9 mouse cellular contexts compared by ENCODE assay signal in the genomic region with DNA sequence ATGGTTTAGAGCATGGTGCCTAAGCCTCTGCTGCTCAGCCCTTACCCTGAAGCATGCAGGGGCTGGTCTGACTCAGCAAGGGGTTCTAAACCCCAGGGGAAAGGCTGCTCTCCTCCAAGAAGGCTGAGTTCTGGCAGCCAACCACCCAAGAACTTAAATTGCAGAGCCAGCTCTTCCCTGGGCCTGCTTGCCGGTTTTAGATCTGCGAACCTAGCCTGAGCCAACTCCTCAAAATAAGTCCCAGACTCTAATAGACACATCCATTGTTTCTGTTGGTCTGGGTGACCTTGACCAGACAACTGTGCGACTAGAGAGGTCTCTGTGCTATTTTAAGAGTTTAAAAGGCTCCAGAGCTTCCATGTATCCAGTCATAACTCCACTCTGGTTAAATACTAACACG. TPM values are rescaled to one million over a fixed set of nuclear protein-coding genes. Genes with fewer than 3 reads are reported as not detected.
DNase-seq lines count a peak whose midpoint lies in the region; ATAC-seq and TF ChIP-seq lines count a peak whose summit lies in the region.
"Had no signal": no experiment of that assay in that cellular context is flagged by ENCODE, and none has a peak within 500 bp of the region (broad histone marks: within the 10 kb centered on the region; RNA-seq: fewer than 3 reads in every experiment).

No protein-coding gene starts in this region.

- H3K4me2 ChIP-seq in hindbrain, postnatal 0 days (ENCODE audit: low read depth, low read length) = no peak overlapping the region
- H3K4me2 ChIP-seq in midbrain, embryonic 13.5 days (replicated peaks) = peak overlapping the region; percentile 15; the same call in 1 of the 2 replicates

- no peak for DNase-seq in hindbrain, embryonic 10.5 days (ENCODE audit: low spot score)
- DNase-seq in hindbrain, postnatal 0 days (ENCODE audit: low spot score) = no peak
- DNase-seq in NIH3T3 (ENCODE audit: low read depth) = peak; percentile 53
- no peak for DNase-seq in heart, embryonic 10.5 days (ENCODE audit: low spot score)
- no peak for DNase-seq in yolk sac, embryonic 10.5 days (ENCODE audit: low spot score)
- no peak for DNase-seq in c-Kit-positive CD71-positive TER-119-positive erythroid progenitor cells, embryonic 14.5 days (ENCODE audit: low spot score)
- DNase-seq: thymus, adult 18-20 months had no signal

- H3K9me3 ChIP-seq in hindbrain, embryonic 10.5 days = no peaks in the 10 kb centered on the region
- H3K9me3 ChIP-seq in hindbrain, postnatal 0 days (ENCODE audit: low read length) = no peaks in the 10 kb centered on the region
- no peaks in the 10 kb centered on the region for H3K9me3 ChIP-seq in heart, embryonic 10.5 days
- no peaks in the 10 kb centered on the region for H3K9me3 ChIP-seq in midbrain, embryonic 13.5 days

- peak overlapping the region; percentile 59 for H3K27ac ChIP-seq in hindbrain, embryonic 10.5 days
- H3K27ac ChIP-seq in hindbrain, postnatal 0 days = no peak overlapping the region
- peak overlapping the region; percentile 84 for H3K27ac ChIP-seq in heart, embryonic 10.5 days
- H3K27ac ChIP-seq in midbrain, embryonic 13.5 days = peak overlapping the region; percentile 67; the same call in 1 of the 2 replicates

- no peaks in the 10 kb centered on the region for H3K27me3 ChIP-seq in hindbrain, embryonic 10.5 days (ENCODE audit: insufficient read depth, poor library complexity, severe bottlenecking)
- no peaks in the 10 kb centered on the region for H3K27me3 ChIP-seq in hindbrain, postnatal 0 days (ENCODE audit: insufficient read depth, low read length)
- no peaks in the 10 kb centered on the region for H3K27me3 ChIP-seq in heart, embryonic 10.5 days (ENCODE audit: insufficient read depth, poor library complexity, severe bottlenecking)
- no peaks in the 10 kb centered on the region for H3K27me3 ChIP-seq in midbrain, embryonic 13.5 days

- H3K4me3 ChIP-seq in hindbrain, embryonic 10.5 days = no peak overlapping the region
- H3K4me3 ChIP-seq in hindbrain, postnatal 0 days (ENCODE audit: low read length) = no peak overlapping the region
- no peak overlapping the region for H3K4me3 ChIP-seq in heart, embryonic 10.5 days
- H3K4me3 ChIP-seq in midbrain, embryonic 13.5 days (replicated peaks) = no peak overlapping the region

- WGBS in hindbrain, embryonic 10.5 days = 67% methylated on average over 4 of the region's 4 CpGs
- WGBS in hindbrain, postnatal 0 days = 66% methylated on average over 4 of the region's 4 CpGs
- 37% methylated on average over 4 of the region's 4 CpGs for WGBS in heart, embryonic 10.5 days
- 78% methylated on average over 4 of the region's 4 CpGs for WGBS in midbrain, embryonic 13.5 days

- ATAC-seq in hindbrain, postnatal 0 days = no peak
- ATAC-seq in midbrain, embryonic 13.5 days = no peak
- no peak for ATAC-seq in monocyte, adult 5-6 weeks (replicated peaks; ENCODE audit: insufficient number of reproducible peaks, low FRiP score, low TSS enrichment, poor library complexity, severe bottlenecking)

- H3K36me3 ChIP-seq in hindbrain, embryonic 10.5 days = peaks cover 10% of the 10 kb centered on the region; the same call in 1 of the 2 replicates
- 0 out of 2 replicates have a peak, but pooled peaks cover 3% of the 10 kb centered on the region for H3K36me3 ChIP-seq in hindbrain, postnatal 0 days (ENCODE audit: insufficient read depth, low read length)
- no peaks in the 10 kb centered on the region for H3K36me3 ChIP-seq in heart, embryonic 10.5 days
- H3K36me3 ChIP-seq in midbrain, embryonic 13.5 days = peaks cover 11% of the 10 kb centered on the region

- TF ChIP-seq CTCF in hindbrain, postnatal 0 days (IDR thresholded peaks at IDR 0.05; ENCODE audit: low read depth) = no peak

- peaks cover 63% of the 10 kb centered on the region for H3K4me1 ChIP-seq in hindbrain, embryonic 10.5 days (replicated peaks)
- no peaks in the 10 kb centered on the region for H3K4me1 ChIP-seq in hindbrain, postnatal 0 days (ENCODE audit: insufficient read depth, low read length)
- peaks cover 43% of the 10 kb centered on the region for H3K4me1 ChIP-seq in heart, embryonic 10.5 days
- peaks cover 47% of the 10 kb centered on the region for H3K4me1 ChIP-seq in midbrain, embryonic 13.5 days (replicated peaks)

- H3K9ac ChIP-seq in hindbrain, postnatal 0 days (replicated peaks; ENCODE audit: low read length) = no peak overlapping the region
- H3K9ac ChIP-seq in midbrain, embryonic 13.5 days (replicated peaks) = 0 out of 2 replicates have a peak overlapping the region, but pooled peaks have one; percentile 36

RNA-seq across cellular contexts. Expression of a gene that starts 2.4 kb away (rescaled TPM):
- 35.0 and 52.2 TPM in 2 replicates for polyA plus RNA-seq in hindbrain, embryonic 10.5 days (2016; fragmentation: Nextera tagmentation; extraction: Ambion mirVana)
- total RNA-seq in hindbrain, postnatal 0 days (2014; rRNA removed) = 288 and 303 TPM in 2 replicates
- 143 and 144 TPM in 2 replicates for polyA plus RNA-seq in hindbrain, postnatal 0 days (2015; fragmentation: Nextera tagmentation; extraction: Ambion mirVana)
- 27.8 and 42.2 TPM in 2 replicates for polyA plus RNA-seq in heart, embryonic 10.5 days (2016; fragmentation: Nextera tagmentation; extraction: Ambion mirVana)
- polyA plus RNA-seq in midbrain, embryonic 13.5 days (2015; fragmentation: Nextera tagmentation; extraction: Ambion mirVana) = 79.8 and 89.2 TPM in 2 replicates
- 61.5 to 65.7 TPM (median 63.1 TPM) in 3 replicates for total RNA-seq in monocyte, adult 5-6 weeks (2017)

RNA-seq across cellular contexts. Expression of a gene that starts 19.2 kb away (rescaled TPM):
- polyA plus RNA-seq in hindbrain, embryonic 10.5 days (2016; fragmentation: Nextera tagmentation; extraction: Ambion mirVana) = 274 and 292 TPM in 2 replicates
- total RNA-seq in hindbrain, postnatal 0 days (2014; rRNA removed) = 232 and 241 TPM in 2 replicates
- 216 and 218 TPM in 2 replicates for polyA plus RNA-seq in hindbrain, postnatal 0 days (2015; fragmentation: Nextera tagmentation; extraction: Ambion mirVana)
- 340 and 349 TPM in 2 replicates for polyA plus RNA-seq in heart, embryonic 10.5 days (2016; fragmentation: Nextera tagmentation; extraction: Ambion mirVana)
- 192 and 200 TPM in 2 replicates for polyA plus RNA-seq in midbrain, embryonic 13.5 days (2015; fragmentation: Nextera tagmentation; extraction: Ambion mirVana)
- 51.8 to 63.8 TPM (median 53.8 TPM) in 3 replicates for total RNA-seq in monocyte, adult 5-6 weeks (2017)

RNA-seq across cellular contexts. Expression of a gene that starts 44.0 kb away (rescaled TPM):
- polyA plus RNA-seq in hindbrain, embryonic 10.5 days (2016; fragmentation: Nextera tagmentation; extraction: Ambion mirVana) = 2.2 and 4.1 TPM in 2 replicates
- total RNA-seq in hindbrain, postnatal 0 days (2014; rRNA removed) = 9.5 and 20.5 TPM in 2 replicates
- 12.1 and 15.1 TPM in 2 replicates for polyA plus RNA-seq in hindbrain, postnatal 0 days (2015; fragmentation: Nextera tagmentation; extraction: Ambion mirVana)
- polyA plus RNA-seq in heart, embryonic 10.5 days (2016; fragmentation: Nextera tagmentation; extraction: Ambion mirVana) = 4.5 and 5.2 TPM in 2 replicates
- polyA plus RNA-seq in midbrain, embryonic 13.5 days (2015; fragmentation: Nextera tagmentation; extraction: Ambion mirVana) = 2.2 and 2.6 TPM in 2 replicates
- total RNA-seq in monocyte, adult 5-6 weeks (2017) = not detected in 3 replicates
